Mouse (Mus musculus) inflammation-experienced regulatory T-cells, adult 6 months (primary cell): ENCODE data around the gene Dusp6. TPM values are rescaled to one million over a fixed set of nuclear protein-coding genes. Genes with fewer than 3 reads are reported as not detected.

ENCODE experiments used
- ATAC-seq: one replicate; pipeline ENCODE4 v1.8.0; 2017
- polyA plus RNA-seq, 3 experiments: library from polyadenylated mRNA; unstranded; fragments of 100-300 nt; shearing (Covaris generic); gene quantifications; one replicate each; pipeline ENCODE4 v1.2.1; 2017

Gene Dusp6
- polyA plus RNA-seq, 3 experiments from 2014 or later: 32.8 to 52.8 (median 41.2) TPM

DNA sequence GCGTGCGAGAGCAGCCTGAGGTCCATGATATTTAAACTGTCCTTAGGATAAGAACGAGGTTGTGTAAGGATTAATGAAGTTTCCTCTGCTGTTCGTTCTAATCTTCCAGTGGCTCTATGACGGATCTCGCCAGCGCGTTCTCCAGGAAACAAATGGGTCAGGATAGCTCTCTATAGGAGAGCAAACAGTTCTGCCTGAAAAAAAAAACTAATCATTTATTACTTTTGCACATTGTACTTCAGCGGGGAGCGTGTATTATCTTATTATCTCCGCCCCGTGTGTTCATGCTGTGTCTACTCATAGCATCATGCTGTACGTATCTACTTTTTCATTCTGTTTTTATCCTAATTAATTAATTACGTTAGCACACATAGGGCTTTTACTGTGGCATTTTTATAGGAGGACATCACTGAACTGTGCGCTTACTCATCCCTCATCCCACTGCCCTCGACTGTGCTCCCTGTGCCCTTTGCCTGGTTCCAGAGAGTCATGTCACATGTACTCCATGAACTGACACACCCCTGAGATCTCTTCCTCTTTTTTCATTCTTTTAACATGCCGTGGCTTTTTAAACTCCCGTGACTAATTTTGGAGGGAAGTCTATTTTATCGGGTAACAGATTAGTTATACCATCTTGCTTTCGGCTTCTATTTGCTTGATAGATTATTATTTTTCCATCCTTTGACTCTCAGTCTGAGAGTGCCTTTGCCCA is 16.1 kb upstream of the Dusp6 start:
- ATAC-seq: no peak

DNA sequence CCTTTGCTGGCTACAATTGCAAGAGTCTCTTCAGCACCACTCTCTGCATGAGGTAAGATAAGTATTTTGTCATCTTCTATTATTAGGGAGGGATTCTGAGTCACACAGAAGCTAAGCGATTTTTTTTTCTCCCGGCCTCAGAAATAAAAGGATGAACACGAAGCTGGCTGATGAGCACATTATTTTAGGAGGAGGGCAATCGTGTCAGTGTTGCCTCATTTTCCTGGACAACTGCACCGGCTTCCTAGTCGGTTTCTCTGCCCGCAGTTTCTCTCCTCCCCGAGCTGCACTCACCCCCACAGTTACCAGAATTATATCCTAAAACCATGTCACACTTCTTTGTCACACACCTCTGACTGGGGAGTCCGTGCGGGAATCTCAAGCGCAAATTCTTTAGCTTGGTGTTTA is 12.2 kb upstream of the Dusp6 start:
- no peak for ATAC-seq

DNA sequence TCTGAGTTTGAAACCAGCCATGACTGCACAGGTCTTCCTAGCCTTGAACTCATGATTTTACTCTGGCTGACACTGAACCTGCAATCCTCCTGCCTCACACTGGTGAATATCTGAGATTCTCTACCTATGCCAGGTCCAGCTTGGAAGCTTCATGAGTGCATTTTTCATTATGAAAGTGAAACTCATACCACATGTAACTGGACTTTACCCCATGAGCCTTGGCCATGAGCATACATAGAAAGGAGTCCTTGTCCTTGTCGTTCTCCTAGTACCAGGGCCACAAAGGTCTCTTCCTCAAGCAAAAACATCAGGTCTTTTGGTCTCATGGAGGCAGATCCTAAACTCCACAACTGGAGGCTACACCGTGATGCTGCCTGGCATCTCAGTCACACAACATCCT is 9.6 kb upstream of the Dusp6 start:
- ATAC-seq: no peak

DNA sequence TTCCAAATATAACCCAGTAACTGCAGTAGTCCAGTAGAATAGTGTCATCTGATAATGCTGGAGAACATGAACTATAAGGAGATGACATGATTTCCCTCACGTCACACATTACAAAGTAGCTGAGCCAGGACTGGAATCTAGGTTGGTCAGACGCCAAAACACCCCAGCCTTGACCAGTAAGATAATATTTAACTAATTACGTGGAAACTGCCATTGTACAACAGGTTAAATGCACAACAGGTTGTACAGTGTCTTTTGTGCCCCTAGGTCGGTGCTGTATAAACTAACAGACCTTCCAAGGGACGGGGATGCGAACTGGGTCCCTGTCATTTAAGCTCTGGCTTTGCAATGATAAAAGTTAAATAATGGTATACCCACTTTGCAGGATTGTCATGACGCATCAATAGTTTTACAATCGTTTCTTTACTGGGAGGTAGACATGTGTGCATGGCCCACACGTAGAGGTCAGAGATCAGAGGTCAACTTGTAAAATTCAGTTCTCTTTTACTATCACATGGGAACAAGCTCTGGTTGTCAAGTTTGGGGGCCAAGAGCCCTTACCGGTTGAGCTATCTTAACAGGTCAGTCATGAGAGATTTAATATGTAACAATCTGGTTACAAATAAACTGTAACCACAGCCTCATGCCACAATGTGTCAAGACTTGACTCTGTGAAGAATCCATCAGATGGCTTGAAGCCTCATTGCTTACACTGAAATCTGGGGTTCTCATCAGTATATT is 7.0 kb upstream of the Dusp6 start:
- no peak for ATAC-seq

DNA sequence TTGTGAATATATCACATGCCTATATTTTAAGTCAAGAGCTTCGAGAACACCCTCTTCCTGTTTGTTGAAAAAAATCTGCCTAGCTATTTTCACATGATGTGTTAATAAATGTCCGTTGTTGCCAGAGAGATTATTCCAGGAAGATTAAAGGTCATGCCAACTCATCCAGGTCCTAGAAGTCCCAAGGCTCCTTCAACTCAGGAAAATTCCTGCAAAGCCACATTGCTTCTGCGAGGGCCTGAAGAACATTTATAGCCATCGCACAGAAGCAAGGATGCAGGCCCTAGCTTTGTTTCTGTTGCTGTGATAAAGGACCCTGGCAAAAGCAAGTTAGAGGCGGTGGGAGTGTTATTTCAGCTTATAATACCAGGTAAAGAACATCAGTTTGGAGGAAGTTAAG is 5.5 kb upstream of the Dusp6 start:
- ATAC-seq: no peak

DNA sequence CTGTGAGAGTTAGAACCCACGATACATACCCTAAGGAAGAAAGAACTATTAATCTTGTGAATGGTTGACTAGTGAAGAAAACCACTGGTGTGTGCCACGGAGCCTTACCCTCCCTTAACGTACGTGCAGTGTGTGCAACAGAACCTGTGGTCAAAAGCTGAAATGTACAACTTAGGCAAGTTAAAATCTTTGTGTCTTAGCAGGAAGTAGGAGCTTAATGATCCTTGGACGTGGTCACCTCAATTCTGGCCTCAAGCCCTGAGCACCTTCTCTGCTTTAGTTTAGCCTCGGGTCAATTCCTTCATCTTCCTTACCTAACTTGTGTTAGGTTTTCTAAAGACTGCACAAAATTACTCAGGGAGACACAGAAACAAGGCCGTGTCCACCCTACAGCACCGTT is 3.2 kb upstream of the Dusp6 start:
- ATAC-seq: no peak

DNA sequence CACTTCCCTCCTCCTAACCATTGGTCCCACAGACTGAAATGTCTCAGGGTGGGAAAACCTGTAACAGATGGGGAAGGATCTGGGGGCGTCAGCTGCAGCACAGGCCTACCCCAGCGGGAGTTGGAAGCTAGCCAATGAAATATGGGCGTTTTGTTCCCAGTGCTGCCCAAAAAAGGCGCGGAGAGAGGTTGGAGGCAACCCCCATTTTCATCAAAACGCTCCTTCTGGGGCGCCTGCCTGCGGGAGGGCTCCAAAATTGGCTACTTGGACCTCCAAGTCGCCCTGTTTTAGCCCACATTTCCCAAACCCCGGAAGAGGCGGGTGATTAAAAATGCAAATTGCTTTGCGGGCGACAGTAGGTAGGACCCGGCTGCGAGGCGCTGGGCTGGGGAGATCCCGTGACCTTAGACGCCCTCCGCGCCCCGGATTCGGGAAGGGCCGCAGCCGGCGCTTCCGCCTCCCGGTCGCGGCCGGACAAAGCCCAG is 1.8 kb upstream of the Dusp6 start:
- ATAC-seq: peak; percentile 16

DNA sequence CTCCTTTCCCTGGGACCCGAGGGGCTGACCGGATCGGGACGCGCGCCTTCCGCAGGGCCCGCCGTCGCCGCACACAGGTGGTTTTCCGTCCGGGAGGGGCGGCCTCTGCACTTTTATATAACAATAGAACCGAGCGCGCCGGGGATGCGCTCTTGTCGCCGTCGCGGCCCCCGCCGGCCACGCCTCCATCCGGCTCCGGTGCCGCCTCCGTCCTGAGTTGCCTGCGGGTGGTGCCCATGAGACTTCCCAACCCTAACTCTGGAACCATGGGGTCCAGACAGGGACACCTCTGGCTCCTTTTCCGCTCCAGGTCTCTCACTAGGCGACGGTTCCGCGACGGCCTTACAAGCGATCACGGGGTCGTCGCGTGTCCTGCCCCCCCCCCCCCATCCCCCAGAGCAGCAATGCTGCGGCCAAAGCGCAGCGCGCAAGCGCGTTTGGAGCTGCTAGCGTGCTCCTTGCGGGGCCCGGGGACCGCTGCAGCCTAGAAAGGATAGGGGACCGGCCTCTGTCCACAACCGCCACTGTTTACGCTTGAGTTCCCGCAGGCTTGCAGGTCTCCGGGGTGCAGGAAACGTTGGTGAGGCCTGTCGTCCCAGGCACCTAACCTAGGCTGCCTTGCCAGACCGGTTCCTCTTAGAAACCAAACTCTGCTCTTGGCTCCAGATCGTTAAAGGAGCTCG is 1.3 kb upstream of the Dusp6 start:
- ATAC-seq: peak; percentile 55

DNA sequence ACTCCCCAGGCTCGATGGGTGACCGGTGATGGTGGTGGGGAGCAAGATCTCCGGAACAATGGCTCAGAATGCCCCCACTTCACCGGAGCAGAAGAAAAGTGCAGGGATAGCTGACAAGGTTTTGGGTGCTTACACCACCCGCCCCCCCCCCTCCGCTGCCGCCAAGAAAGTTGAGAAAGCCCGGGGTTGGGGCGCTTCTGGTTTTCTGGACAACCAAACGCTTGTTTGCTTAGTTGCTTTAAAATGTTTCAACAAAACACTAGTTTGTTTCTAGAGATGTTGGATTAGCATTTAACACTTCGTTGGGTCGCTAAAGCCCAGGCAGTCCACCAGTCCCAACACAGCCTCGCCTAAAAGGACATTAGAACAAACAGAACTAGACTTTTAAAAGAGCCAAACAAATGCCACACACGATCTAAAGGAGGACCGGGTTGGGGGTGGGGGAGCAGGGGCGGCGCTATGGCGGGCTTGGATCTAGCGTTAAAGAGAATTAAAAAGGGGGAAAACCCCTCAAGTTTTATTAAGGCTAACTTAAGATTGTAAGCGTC is 638 bp upstream of the Dusp6 start:
- ATAC-seq: peak; percentile 1

DNA sequence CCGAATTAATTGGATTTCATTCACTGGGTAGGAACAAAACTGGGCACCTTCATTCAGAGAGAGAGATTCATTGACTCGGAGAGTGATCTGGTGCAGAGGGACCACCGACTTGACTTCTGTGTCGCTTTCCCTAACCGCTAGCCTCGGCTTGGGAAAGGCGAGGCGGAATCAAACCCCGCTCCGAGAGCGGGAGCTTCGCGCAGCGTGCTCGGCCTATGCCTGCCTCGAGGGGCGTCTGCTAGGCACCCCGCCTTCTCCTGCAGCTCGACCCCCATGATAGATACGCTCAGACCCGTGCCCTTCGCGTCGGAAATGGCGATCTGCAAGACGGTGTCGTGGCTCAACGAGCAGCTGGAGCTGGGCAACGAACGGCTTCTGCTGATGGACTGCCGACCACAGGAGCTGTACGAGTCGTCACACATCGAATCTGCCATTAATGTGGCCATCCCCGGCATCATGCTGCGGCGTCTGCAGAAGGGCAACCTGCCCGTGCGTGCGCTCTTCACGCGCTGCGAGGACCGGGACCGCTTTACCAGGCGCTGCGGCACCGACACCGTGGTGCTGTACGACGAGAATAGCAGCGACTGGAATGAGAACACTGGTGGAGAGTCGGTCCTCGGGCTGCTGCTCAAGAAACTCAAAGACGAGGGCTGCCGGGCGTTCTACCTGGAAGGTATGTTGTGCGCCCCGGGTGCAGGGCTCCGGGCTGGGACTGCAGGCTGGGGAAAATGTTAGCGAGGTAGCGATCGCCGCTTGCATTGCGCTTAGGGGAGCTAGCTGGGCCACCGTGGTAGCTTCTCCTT is 589 bp downstream of the Dusp6 start:
- no peak for ATAC-seq

DNA sequence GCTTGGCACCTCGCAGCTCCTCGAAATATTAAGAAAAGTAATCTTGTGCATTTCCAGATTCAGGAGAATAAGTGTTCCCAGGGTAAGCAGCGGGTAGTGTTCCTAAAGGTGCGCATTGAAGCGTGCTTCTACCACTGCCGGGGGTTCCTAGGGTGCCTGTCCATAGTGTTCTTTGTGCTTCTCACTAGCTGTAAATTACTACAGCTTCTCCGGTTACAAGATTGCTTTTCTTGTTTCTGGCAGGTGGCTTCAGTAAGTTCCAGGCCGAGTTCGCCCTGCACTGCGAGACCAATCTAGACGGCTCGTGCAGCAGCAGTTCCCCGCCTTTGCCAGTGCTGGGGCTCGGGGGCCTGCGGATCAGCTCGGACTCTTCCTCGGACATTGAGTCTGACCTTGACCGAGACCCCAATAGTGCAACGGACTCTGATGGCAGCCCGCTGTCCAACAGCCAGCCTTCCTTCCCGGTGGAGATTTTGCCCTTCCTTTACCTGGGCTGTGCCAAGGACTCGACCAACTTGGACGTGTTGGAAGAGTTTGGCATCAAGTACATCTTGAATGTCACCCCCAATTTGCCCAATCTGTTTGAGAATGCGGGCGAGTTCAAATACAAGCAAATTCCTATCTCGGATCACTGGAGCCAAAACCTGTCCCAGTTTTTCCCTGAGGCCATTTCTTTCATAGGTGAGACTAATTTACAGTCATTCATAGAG is 1.4 kb downstream of the Dusp6 start:
- ATAC-seq: no peak

DNA sequence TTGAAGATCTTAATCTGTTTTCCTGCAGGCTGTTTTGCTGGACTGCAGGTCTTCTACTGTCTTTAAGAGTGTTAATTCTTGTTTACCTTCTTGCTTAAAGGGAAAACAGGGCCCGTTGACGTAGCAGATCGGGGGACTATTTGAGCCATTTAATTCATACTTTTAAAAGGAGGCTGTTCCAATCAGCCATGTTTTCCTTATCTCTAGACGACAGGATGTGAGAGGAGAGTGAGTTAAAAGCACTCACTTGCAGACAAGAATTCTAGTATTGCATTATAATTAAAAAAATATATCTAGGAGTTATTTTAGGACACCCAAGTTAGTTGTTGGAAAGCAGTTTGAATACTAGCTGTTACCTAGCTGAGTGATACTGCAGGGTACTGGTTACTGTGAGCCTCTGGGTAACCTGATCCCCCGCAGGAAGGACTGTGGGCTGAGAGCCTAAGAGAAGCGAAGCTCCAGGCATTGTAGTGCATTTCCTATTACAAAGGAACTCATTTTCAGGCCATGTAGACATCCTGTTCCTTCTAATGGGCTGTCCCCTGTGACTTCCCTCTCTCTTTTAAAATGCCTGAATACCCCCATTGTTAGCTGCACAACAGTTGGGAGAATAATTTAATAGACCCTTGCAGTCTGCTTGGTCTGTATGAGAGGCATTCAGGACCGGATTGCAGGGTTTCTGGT is 2.1 kb downstream of the Dusp6 start:
- ATAC-seq: no peak

DNA sequence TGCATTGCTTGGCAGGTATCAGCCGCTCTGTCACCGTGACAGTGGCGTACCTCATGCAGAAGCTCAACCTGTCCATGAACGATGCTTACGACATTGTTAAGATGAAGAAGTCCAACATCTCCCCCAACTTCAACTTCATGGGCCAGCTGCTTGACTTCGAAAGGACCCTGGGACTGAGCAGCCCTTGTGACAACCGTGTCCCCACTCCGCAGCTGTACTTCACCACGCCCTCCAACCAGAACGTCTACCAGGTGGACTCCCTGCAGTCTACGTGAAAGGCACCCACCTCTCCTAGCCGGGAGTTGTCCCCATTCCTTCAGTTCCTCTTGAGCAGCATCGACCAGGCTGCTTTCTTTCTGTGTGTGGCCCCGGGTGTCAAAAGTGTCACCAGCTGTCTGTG is 3.0 kb downstream of the Dusp6 start:
- no peak for ATAC-seq

DNA sequence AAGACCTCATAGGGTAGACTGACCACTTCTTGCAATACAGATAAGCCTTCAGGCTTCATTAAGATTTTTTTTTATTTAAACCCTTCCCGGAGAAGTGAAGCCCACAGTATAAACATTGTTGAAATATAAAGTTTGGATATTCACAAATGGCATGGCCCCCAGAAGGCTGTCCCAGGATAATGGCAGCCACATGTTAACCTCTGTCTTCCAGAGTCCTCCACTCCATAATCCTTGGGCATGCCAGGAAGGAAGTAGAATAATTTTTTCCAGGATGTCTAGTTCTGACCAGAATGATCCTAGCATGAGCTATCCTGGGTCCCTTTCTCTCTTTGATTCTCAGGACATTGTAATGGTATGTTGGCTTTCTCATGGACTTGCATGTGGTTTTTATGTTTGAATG is 4.6 kb downstream of the Dusp6 start:
- no peak for ATAC-seq

DNA sequence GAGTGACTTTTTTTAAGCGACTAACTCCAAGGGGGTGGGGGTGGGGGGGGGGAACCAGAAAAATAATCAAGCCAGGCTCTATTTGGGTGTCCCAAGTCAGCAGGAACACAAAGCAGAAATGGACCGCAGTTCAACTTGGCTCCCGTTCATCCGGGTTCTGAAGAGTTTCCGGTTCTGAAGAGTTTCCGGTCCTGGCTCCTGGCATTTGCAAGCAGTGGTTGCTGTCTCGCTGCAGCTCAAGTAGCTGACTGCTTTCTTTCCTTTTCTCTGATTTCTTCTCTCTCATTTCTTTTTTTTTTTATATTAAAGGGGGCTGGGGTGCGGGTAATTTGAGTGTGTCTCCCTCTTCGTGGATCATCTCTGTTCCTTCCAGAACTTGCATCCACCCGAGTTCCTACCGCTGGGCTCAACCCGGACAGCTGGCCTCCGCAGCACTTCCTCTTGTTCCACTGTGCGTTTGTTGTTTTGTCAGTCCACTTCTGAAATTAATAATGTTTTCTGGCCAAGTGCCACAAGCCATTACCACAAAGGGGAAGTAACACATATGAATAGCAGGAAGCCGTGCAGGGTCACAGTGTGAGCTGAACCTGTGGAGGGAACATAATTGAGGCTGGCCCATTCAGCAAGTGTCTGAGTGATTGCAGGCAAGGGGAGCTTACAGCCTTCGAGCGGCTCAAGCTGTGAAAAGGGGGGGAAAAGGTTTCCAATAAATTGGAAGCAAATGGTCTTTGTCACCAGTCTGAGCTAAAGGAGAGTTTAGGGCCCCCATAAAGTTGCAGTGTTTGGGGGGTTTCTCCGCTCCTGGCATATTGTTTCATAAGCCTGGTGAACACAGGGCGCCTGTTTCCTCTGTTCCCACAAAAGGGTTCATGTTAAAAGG is 5.6 kb downstream of the Dusp6 start:
- ATAC-seq: peak; percentile 66

DNA sequence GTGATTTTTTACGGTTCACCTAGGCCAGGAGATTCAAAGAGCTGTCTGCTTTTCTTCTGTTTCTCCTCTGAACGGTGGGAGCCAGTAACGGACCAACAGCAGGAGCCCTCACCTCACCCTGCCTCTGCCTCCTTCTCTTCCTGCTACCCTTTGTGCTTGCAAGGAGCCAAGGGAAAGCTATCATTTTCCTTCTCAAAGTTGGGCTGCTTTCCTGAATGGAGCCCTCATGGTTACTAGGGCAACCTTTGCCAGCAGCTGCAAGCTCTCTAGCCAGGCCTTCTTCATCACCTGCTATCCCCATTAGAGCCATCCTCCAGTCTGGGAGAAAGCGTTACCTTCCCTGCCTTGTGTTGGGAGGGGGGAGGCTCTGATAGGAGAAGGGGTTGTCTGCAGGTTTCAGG is 6.3 kb downstream of the Dusp6 start:
- no peak for ATAC-seq

DNA sequence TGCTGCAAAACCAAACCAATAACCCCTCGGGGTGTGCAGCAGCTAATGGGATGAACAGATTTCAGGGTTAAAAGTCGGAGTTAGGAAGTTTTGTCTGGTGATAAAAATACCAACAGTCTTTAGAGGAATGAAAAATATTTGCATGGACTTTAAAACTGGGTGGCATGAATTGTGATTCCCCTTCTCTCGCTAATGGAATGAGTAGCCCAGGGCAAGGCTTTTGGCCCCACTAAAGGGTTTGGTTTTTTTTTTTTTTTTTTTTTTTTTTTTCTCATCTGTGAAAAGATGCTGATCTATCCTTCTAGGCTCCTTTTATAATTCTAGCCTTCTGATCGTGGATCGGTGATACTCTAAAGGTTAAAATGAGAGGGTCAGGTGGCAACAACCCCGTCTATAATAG is 6.7 kb downstream of the Dusp6 start:
- no peak for ATAC-seq

DNA sequence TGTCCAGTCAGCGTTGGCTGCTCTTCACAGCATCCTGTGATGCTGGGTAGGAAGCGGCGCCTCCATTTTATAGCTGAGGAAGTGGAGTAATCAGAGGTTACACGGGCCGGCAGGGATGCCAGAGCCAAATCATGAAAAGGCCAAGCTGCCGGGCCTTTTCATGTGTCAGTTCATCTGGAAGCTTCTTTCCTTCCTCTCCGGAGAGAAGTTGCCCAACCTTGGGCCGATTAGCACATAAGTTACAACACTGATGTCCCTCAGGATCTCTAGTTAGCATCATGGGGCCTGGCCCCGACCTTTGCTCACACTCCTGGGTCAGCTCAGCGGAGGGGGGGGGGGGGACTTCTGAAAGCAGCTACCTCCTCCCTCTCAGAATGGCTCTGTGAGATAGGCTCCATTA is 7.4 kb downstream of the Dusp6 start:
- no peak for ATAC-seq

DNA sequence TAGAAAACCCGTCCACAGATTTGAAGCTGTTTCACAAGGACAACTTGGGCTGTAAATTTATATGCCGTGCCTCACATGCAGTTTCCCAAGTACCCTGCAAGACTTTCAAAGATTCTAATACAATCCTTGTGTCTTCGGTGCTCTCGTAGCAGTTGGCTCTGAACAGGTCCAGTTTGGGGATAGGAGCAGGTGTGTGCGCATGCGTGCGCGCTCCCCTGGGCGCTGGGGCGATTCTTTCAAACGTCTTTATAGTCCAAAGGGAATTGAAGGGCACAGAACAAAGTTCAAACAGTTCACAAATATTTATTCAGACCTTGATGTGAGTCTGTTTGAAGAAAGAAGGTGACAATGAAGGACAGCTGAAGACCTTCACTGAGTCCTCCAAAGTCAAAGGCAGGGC is 8.0 kb downstream of the Dusp6 start:
- ATAC-seq: no peak

DNA sequence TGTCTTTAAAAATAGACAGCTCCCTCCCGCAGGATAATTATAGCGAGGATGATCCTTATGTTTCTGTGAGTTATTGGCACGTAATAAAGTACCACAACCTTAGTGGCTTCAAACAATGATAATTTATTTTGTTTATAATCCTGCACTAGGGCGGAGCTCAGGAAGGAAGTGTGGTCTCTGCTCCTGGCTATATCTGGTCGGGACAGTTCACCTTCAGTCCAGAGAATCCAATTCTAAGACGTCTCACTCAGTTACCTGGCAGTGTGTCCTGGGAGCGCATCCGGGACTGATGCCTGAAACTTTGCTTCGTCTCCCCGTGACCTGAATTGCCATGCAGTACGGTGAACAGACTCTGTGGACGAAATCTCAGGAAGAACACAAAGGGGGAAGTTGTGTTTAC is 10.0 kb downstream of the Dusp6 start:
- ATAC-seq: no peak
